Mouse (Mus musculus) ES-E14 (cell line): ENCODE results near the gene C530008M17Rik. TPM values are rescaled to one million over a fixed set of nuclear protein-coding genes. Genes with fewer than 3 reads are reported as not detected.

Experiments
- DNase-seq: peaks from one replicate; pipeline ENCODE4 v3.0.0-alpha.2; 2013; ENCODE audit warnings: low read depth, low spot score
- H3K27ac ChIP-seq: 2 replicates; pipeline ENCODE4 v1.5.1; 2012; ENCODE audit warnings: low read depth, mild to moderate bottlenecking, low read length, moderate library complexity, mixed read lengths; ENCODE audit not compliant: poor library complexity, insufficient read depth, severe bottlenecking
- H3K36me3 ChIP-seq: 2 replicates; pipeline ENCODE4 v1.6.1; 2012; ENCODE audit warnings: mild to moderate bottlenecking, low read length, moderate library complexity, mixed read lengths; ENCODE audit not compliant: control insufficient read depth, poor library complexity, insufficient read depth, severe bottlenecking
- H3K4me1 ChIP-seq, 2 experiments: fragments of 150-350 bp in 1 of 2; sonication (generic) in 1 of 2; 2 replicates each; pipeline ENCODE4 v1.6.1; 2012; ENCODE audit warnings: low read length in 2 of 2, mild to moderate bottlenecking in 1 of 2, mixed read lengths in 1 of 2; ENCODE audit not compliant: control insufficient read depth in 2 of 2, insufficient read depth in 2 of 2, poor library complexity in 1 of 2
- H3K4me3 ChIP-seq, 2 experiments: fragments of 150-350 bp in 1 of 2; sonication (generic) in 1 of 2; 2 replicates each; pipeline ENCODE4 v1.5.1; 2012; ENCODE audit warnings: low read length in 2 of 2, low read depth in 1 of 2, mild to moderate bottlenecking in 1 of 2, mixed read lengths in 1 of 2; ENCODE audit not compliant: insufficient read depth in 1 of 2, poor library complexity in 1 of 2, severe bottlenecking in 1 of 2
- H3K9ac ChIP-seq: 2 replicates; pipeline ENCODE4 v1.6.1; 2012; ENCODE audit warnings: low read depth, mild to moderate bottlenecking, low read length, mixed read lengths; ENCODE audit not compliant: poor library complexity, insufficient read depth, severe bottlenecking
- H3K9me3 ChIP-seq: fragments of 150-350 bp; sonication (generic); 2 replicates; pipeline ENCODE4 v1.6.1; 2012; ENCODE audit warnings: low read depth, mild to moderate bottlenecking, low read length; ENCODE audit not compliant: control insufficient read depth, insufficient read depth
- CHD2 ChIP-seq: IDR thresholded peaks from 2 replicates; pipeline ENCODE4 v1.6.1; 2014; ENCODE audit warnings: mild to moderate bottlenecking, low read depth, low read length, inconsistent platforms
- HCFC1 ChIP-seq: IDR thresholded peaks from 2 replicates; pipeline ENCODE4 v1.6.1; 2012; ENCODE audit warnings: low read length, inconsistent platforms, borderline replicate concordance; ENCODE audit not compliant: insufficient read depth
- MAFK ChIP-seq: IDR thresholded peaks from 2 replicates; pipeline ENCODE4 v1.6.1; 2014; ENCODE audit warnings: mild to moderate bottlenecking, low read depth, low read length, inconsistent platforms; ENCODE audit not compliant: insufficient read depth
- ZC3H11A ChIP-seq: IDR thresholded peaks from 2 replicates; pipeline ENCODE4 v1.6.1; 2012; ENCODE audit warnings: low read depth, mild to moderate bottlenecking, inconsistent platforms, low read length, borderline replicate concordance
- ZNF384 ChIP-seq: IDR thresholded peaks from 2 replicates; pipeline ENCODE4 v1.6.1; 2012; ENCODE audit warnings: low read depth, low read length, inconsistent platforms
- in situ Hi-C, 2 experiments: fragments of 600-800 bp; cut with MboI; formaldehyde crosslinking; loops; one replicate each; pipeline ENCODE4 v1.15.1; 2025; ENCODE audit warnings: low sequenced_read_pairs in 2 of 2, inconsistent platforms in 1 of 2; ENCODE audit not compliant: unreplicated experiment in 2 of 2
- total RNA-seq: library from RNA; depleted of rRNA; stranded (reverse); fragments of 300-350 nt; gene quantifications from 2 replicates; pipeline ENCODE4 v1.2.3, GENCODE M21; 2012

The C530008M17Rik gene
- total RNA-seq, 1 experiment = 1.1 TPM

- Histone ChIP-seq H3K9ac (no peak overlapping the region), H3K4me3 (no peak overlapping the region), H3K27ac (no peak overlapping the region), H3K36me3 (peaks cover 20% of the 10 kb centered on the region), H3K9me3 (no peaks in the 10 kb centered on the region), H3K4me1 (no peaks in the 10 kb centered on the region)
- DNase-seq = no peak
- in situ Hi-C loops = no loop called here
- no peak for TF ChIP-seq ZNF384
- TF ChIP-seq ZC3H11A = no peak
- TF ChIP-seq CHD2 = no peak
- TF ChIP-seq HCFC1 = no peak
- no peak for TF ChIP-seq MAFK
Measured at GRCm38 (mm10) chr5:76892608-76893007, 236.3 kb downstream of the C530008M17Rik start.

DNA sequence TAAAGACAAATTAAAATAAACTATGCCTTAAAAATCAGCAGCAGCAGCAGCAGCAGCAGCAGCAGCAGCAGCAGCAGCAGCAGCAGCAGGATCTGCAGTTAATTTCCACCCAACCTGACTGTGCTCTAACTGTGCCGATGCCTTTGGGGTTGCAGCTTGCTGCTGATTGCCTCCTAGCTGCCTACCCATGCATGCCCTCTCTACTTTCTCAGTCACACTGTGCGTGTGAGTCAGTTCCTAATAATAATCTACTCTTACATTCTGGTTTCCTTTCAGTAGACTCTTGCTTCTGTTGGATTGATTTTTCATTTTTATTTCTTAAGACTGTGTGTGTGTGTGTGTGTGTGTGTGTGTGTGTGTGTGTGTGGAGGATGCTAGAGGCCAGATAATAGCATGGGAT, 236.8 kb downstream of the C530008M17Rik start:
- no peaks in the 10 kb centered on the region for H3K9me3 ChIP-seq
- H3K27ac ChIP-seq = no peak overlapping the region
- no peaks in the 10 kb centered on the region for H3K4me1 ChIP-seq
- in situ Hi-C loops = no loop called here
- no peak for DNase-seq
- no peak overlapping the region for H3K4me3 ChIP-seq
- TF ChIP-seq MAFK = no peak
- no peak for TF ChIP-seq HCFC1
- TF ChIP-seq ZC3H11A = no peak
- no peak for TF ChIP-seq ZNF384
- TF ChIP-seq CHD2 = no peak
- peaks cover 21% of the 10 kb centered on the region for H3K36me3 ChIP-seq
- no peak overlapping the region for H3K9ac ChIP-seq

DNA sequence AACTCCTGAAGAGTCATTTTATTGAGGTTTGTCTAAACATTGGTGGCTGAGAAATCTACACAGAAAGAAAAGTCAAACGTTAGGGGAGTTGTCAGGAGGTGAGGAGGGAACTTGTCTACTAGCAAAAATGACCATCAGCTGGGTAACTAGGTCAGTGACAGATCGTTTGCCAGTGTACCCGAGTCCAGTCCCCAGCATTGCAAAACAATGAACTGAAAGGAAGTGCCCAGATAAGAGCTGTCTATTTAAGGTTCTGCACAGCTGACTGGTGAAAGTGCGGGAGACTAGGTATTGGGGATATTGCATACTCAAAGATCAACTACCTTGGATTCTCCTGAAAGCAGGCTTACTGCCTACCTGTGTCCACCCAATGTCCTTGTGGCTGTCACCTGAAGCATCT, 245.8 kb downstream of the C530008M17Rik start:
- no peak overlapping the region for H3K9ac ChIP-seq
- H3K4me3 ChIP-seq = no peak overlapping the region
- in situ Hi-C loops = no loop called here
- H3K36me3 ChIP-seq = peaks cover 2% of the 10 kb centered on the region
- 0 out of 4 replicates have a peak, but pooled peaks cover 0 to 2% of the 10 kb centered on the region in 2 experiments for H3K4me1 ChIP-seq
- no peak for TF ChIP-seq CHD2
- TF ChIP-seq ZNF384 = no peak
- no peak for TF ChIP-seq HCFC1
- TF ChIP-seq ZC3H11A = no peak
- no peak for TF ChIP-seq MAFK
- no peak overlapping the region for H3K27ac ChIP-seq
- H3K9me3 ChIP-seq = no peaks in the 10 kb centered on the region
- DNase-seq = no peak

DNA sequence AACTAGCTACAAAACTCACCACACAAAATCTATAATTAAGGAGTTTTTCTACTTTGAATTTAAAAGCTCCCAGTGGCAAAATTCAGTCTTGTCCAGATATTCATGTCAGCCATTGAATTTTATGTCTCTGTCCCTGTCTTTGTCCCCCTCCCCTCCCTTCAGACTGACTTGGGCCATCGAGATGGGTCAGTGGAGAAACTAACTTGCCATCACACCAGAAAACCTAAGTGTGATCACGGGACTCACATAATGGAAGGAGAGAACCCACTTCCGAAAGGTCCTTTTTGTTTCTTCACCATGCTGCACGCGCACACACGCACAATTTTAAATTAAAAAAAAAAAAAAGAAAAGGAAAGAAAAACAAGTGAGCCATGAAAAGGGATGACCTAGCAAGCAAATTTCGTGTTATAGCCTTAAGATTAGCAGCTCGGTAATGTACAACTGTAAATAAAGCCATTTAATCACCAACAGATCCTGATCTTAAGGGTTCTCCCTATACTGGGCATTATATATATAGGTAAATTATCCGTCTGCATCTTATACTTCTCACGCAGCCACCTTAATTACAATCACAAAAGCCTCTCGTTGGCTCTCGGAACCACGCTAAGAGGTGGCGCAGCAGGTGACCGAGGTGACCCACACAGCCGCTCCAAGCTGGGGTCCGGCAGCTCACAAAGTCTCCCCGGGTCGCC, 248.5 kb downstream of the C530008M17Rik start:
- Histone ChIP-seq H3K9ac (peak overlapping the region; percentile 84), H3K4me1 (peaks cover under 1 to 3% of the 10 kb centered on the region in 2 experiments; a peak in 1 of 4 replicates), H3K9me3 (no peaks in the 10 kb centered on the region), H3K4me3 (peak overlapping the region; percentile 79 to 85), H3K36me3 (no peaks in the 10 kb centered on the region; the same call in 1 of the 2 replicates), H3K27ac (peak overlapping the region; percentile 59; the same call in 1 of the 2 replicates)
- in situ Hi-C loops = no loop called here
- TF ChIP-seq MAFK = no peak
- TF ChIP-seq HCFC1 = no peak
- TF ChIP-seq CHD2 = no peak
- no peak for DNase-seq
